Mouse (Mus musculus): ENCODE data around the gene Cnksr3.

Cnksr3 gene

GRCm38 (mm10) chr10:7077971-7078370 lies 134.1 kb downstream of the Cnksr3 start:
- no peak for DNase-seq (ENCODE audit: low read depth, low spot score)

DNA sequence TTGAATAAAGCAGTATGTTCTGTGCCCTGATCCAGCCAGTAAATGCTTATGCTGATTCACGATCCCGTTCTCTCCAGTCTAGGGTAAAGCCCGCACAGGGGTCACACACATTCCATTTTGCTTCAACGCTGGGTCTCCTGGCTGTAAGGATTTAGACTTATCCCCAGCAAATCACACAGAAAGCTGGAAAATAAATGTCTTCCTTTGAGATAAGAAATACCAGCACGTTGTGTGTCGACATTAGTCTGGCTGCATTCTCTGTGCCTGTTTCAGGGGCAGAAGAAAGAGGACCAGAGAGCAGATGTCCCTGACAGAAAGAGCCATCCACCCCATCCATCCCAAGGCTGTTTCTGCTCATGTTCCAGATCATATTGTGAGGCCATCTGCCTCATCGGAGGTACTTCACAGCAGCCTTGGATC lies 134.6 kb downstream of the Cnksr3 start:
- DNase-seq (ENCODE audit: low read depth, low spot score): no peak

GRCm38 (mm10) chr10:7076662-7077211 lies 135.3 kb downstream of the Cnksr3 start:
- DNase-seq (ENCODE audit: low read depth, low spot score): no peak

DNA sequence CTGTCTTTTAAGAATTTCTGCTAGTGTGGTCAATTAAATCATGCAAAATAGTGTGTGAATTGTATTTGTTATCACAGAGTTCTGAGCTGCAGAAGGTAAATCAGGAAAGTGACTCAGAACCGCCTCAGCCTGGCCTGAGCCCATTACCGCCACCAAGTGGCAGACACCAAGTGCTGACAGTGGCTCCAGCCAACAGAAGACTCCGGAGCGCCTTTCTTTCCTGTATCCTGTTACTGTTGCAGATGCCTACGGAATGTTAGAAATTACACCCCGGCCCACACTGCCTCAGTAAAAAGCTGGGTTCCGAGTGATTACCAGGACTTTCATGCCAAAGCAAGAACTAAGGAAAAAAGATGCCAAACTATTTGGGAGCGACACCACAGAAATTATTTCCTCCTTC lies 135.8 kb downstream of the Cnksr3 start:
- peak; percentile 74 for DNase-seq (ENCODE audit: low read depth, low spot score)

- no peak for DNase-seq (ENCODE audit: low read depth, low spot score)
Observed at GRCm38 (mm10) chr10:7075661-7076060, 136.4 kb downstream of the Cnksr3 start.

- DNase-seq (ENCODE audit: low read depth, low spot score): no peak
Observed at GRCm38 (mm10) chr10:7074231-7074630, 137.8 kb downstream of the Cnksr3 start.

- no peak for DNase-seq (ENCODE audit: low read depth, low spot score)
Observed at GRCm38 (mm10) chr10:7070924-7071323, 141.1 kb downstream of the Cnksr3 start.

DNA sequence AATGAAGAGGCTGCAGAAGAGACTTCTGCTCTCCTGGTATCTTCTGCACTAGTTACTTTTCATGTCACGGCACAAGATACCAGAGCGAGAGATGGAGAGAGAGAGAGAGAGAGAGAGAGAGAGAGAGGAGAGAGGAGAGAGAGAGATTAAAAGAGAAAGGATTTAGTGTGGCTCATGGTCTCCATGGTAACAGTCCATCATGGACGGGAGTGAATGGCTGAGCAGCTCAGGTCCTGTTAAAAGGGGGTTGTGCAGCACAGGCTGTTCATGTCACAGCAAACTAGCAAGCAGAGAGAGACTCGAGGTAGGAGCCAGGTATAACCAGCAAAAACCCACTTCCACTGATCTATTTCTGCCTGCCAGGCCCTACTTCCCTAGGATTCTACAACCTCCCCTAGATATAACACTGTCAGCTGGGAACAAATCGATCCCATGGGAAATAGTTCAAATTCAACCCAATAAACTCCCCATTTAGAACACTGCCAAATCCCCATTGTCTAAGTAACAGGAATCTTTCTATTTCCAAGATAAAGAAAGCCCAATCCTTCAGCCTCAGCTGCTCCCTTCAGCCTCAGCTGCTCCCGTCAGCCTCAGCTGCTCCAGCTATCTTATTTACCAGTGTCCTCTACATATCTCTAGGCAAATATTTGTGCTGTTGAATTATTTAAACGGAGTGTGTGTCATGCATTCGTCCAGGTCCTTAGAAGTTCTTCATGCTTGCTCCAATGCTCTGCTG lies 141.8 kb downstream of the Cnksr3 start:
- no peak for DNase-seq (ENCODE audit: low read depth, low spot score)

- DNase-seq (ENCODE audit: low read depth, low spot score): no peak
Observed at GRCm38 (mm10) chr10:7069090-7069489, 142.9 kb downstream of the Cnksr3 start.
